Mouse (Mus musculus) inflammation-experienced regulatory T-cells, adult 6 months (primary cell): ENCODE measurements around the gene Hnrnpa2b1. TPM values are rescaled to one million over a fixed set of nuclear protein-coding genes. Genes with fewer than 3 reads are reported as not detected.
"Not testable (repeated sequence)": the region's sequence is repeated elsewhere in the genome, so short reads cannot be mapped to it uniquely, and the experiment has no call there.

Source experiments
- ATAC-seq: one replicate; pipeline ENCODE4 v1.8.0; 2017
- polyA plus RNA-seq, 3 experiments: library from polyadenylated mRNA; unstranded; fragments of 100-300 nt; shearing (Covaris generic); gene quantifications; one replicate each; pipeline ENCODE4 v1.2.1; 2017

Hnrnpa2b1 gene
- 1,000 to 10,000 TPM; 1,055 to 1,311 (median 1,271) TPM for polyA plus RNA-seq

- peak; percentile 79 for ATAC-seq
These were observed at the start of gene Hnrnpa2b1 for GRCm38 (mm10) chr6:51469715-51470310. Gene Hnrnpa2b1, minus strand, starts transcription at chr6:51469894.

GRCm38 (mm10) chr6:51514860-51515259 is 45.2 kb upstream of the Hnrnpa2b1 start:
- no peak for ATAC-seq

- no peak for ATAC-seq
These were observed 44.1 kb upstream of the Hnrnpa2b1 start for GRCm38 (mm10) chr6:51513745-51514144.

GRCm38 (mm10) chr6:51510946-51511345 is 41.3 kb upstream of the Hnrnpa2b1 start:
- ATAC-seq, result no peak

GRCm38 (mm10) chr6:51510094-51510493 is 40.4 kb upstream of the Hnrnpa2b1 start:
- peak; percentile 53 for ATAC-seq

GRCm38 (mm10) chr6:51508750-51509648 is 39.3 kb upstream of the Hnrnpa2b1 start:
- peak; percentile 94 for ATAC-seq

GRCm38 (mm10) chr6:51507556-51507955 is 37.9 kb upstream of the Hnrnpa2b1 start:
- no peak for ATAC-seq

- ATAC-seq, result no peak
These were observed 36.0 kb upstream of the Hnrnpa2b1 start for GRCm38 (mm10) chr6:51505671-51506070.

- no peak for ATAC-seq
These were observed 27.8 kb upstream of the Hnrnpa2b1 start for GRCm38 (mm10) chr6:51497321-51498111.

GRCm38 (mm10) chr6:51489787-51490186 is 20.1 kb upstream of the Hnrnpa2b1 start:
- no peak for ATAC-seq

- no peak for ATAC-seq
These were observed 17.0 kb upstream of the Hnrnpa2b1 start for GRCm38 (mm10) chr6:51486731-51487130.

- no peak for ATAC-seq
These were observed 16.5 kb upstream of the Hnrnpa2b1 start for GRCm38 (mm10) chr6:51486076-51486710.

GRCm38 (mm10) chr6:51485646-51486045 is 16.0 kb upstream of the Hnrnpa2b1 start:
- ATAC-seq, result no peak

- ATAC-seq, result not testable (repeated sequence)
These were observed 14.9 kb upstream of the Hnrnpa2b1 start for GRCm38 (mm10) chr6:51484556-51484955.

GRCm38 (mm10) chr6:51483861-51484260 is 14.2 kb upstream of the Hnrnpa2b1 start:
- no peak for ATAC-seq

GRCm38 (mm10) chr6:51481548-51481947 is 11.9 kb upstream of the Hnrnpa2b1 start:
- ATAC-seq, result no peak

- ATAC-seq, result no peak
These were observed 9.5 kb upstream of the Hnrnpa2b1 start for GRCm38 (mm10) chr6:51479136-51479731.

GRCm38 (mm10) chr6:51472213-51472612 is 2.5 kb upstream of the Hnrnpa2b1 start:
- ATAC-seq, result no peak

- ATAC-seq, result no peak
These were observed 2.1 kb upstream of the Hnrnpa2b1 start for GRCm38 (mm10) chr6:51471782-51472181.

- ATAC-seq, result no peak
These were observed 1.4 kb upstream of the Hnrnpa2b1 start for GRCm38 (mm10) chr6:51471179-51471505.

- ATAC-seq, result peak; percentile 44
These were observed 851 bp upstream of the Hnrnpa2b1 start, which contains the start of gene Cbx3 for GRCm38 (mm10) chr6:51470311-51471178. Gene Cbx3, plus strand, starts transcription at chr6:51470360.
